Mouse (Mus musculus) monocyte, adult 59 days (primary cell): ENCODE measurements around the gene Gm8104. TPM values are rescaled to one million over a fixed set of nuclear protein-coding genes. Genes with fewer than 3 reads are reported as not detected.

ENCODE experiments used
- total RNA-seq, 2 experiments: library from RNA; stranded (reverse); gene quantifications; one replicate each; pipeline ENCODE4 v1.2.4; 2023

Gene Gm8104
- total RNA-seq = not detected

DNA sequence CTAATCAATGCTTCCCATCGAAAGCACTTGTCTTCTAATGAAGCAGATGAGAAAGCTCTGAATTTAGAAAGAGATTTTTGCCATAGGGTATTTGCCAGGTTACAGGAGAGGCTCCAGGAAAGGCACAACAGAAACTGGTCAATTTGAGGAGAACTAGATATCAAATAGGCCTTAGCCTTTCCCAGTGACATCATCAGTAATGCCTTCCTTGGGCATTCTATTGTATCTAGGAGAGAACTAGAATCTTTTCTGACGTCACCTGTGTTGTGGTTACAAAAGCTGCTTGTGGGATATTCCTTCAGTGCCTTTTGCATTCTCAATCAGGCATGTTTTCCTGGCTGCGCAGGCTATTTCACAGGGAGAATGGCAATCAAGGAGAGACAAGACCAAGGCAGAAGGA, at the start of gene Gm8104:
Gm8104 (plus strand) TSS at position 301 of the 400 bp plus-strand sequence.

DNA sequence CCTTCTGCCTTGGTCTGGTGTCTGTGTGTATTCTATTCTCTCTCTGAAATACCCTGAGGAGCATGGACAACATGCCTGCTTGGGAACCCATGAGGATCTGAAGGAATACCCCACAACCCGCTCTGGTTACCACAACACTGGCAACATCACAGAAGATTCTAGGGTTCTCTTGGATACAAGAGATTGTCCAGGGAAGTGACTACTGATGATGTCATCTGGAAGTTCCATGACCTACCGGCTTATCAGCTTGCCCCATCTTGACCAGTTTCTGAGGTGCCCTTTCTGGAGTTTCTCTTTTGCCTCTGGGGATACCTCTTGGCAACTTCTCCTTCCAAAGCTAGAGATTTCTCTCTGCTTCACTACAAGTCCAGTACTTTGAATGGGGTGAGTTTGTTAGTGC, 23.9 kb upstream of the Gm8104 start, which contains the start of gene Gm8094:
Gm8094 (minus strand) TSS at position 101 of the 400 bp plus-strand sequence.

Other genes starting within 250 kb of the Gm8104 start
- not detected for gene Gm21977, start 247.1 kb upstream of the Gm8104 start, total RNA-seq
- gene Gm8082, start 107.0 kb upstream of the Gm8104 start, total RNA-seq = not detected
- gene Gm10376, start 85.0 kb upstream of the Gm8104 start, total RNA-seq = not detected
- not detected for gene Gm8094, start 24.0 kb upstream of the Gm8104 start, total RNA-seq
- under 1 TPM in 1 of 2 experiments, not detected in 1; 0.52 TPM for gene Gm7233, start 79.3 kb downstream of the Gm8104 start, total RNA-seq
- not detected for gene Gm8122, start 134.7 kb downstream of the Gm8104 start, total RNA-seq
- gene Gm8126, start 158.0 kb downstream of the Gm8104 start, total RNA-seq = under 1 TPM in 1 of 2 experiments, not detected in 1; 0.86 TPM
- not detected for gene Gm9732, start 174.4 kb downstream of the Gm8104 start, total RNA-seq
- gene Gm8127, start 193.2 kb downstream of the Gm8104 start, total RNA-seq = not detected
- not detected for gene 1700001F09Rik, start 247.2 kb downstream of the Gm8104 start, total RNA-seq